Mouse (Mus musculus): ENCODE measurements around the gene Cog6. TPM values are rescaled to one million over a fixed set of nuclear protein-coding genes. Genes with fewer than 3 reads are reported as not detected.

The Cog6 gene
- total RNA-seq, 1 experiment from 2014 or later: 51.5 TPM

GRCm38 (mm10) chr3:52947444-52947843 lies 69.6 kb downstream of the Cog6 start:
- ATAC-seq (replicated peaks in 1 of 2; ENCODE audit: insufficient read depth in 1 of 2, low FRiP score in 2 of 2, low TSS enrichment in 1 of 2, low read depth in 1 of 2, poor library complexity in 2 of 2, severe bottlenecking in 2 of 2): no peak

- ATAC-seq (replicated peaks in 1 of 2; ENCODE audit: insufficient read depth in 1 of 2, low FRiP score in 2 of 2, low TSS enrichment in 1 of 2, low read depth in 1 of 2, poor library complexity in 2 of 2, severe bottlenecking in 2 of 2): peak; percentile 49 to 53; a peak in 2 of 4 replicates
Measured at GRCm38 (mm10) chr3:52940832-52941468, 76.1 kb downstream of the Cog6 start.

DNA sequence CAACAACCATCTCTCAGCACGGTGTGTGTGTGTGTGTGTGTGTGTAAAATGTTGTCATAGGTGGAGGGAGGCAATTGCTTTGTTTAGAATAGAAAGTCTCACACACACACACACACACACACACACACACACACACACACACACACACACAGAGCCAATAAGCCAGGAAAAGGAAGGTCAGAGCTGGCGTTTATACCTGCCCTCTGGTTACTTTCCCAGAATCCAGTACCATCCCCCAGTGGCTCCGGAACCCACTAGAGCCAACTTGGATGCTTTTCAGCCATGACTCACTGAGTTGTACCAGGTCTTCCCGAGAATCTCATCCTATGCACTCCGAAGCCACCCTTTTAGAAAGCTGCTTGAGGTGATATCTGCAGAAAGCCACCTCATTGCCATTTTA lies 78.6 kb downstream of the Cog6 start:
- no peak for ATAC-seq (replicated peaks in 1 of 2; ENCODE audit: insufficient read depth in 1 of 2, low FRiP score in 2 of 2, low TSS enrichment in 1 of 2, low read depth in 1 of 2, poor library complexity in 2 of 2, severe bottlenecking in 2 of 2)

DNA sequence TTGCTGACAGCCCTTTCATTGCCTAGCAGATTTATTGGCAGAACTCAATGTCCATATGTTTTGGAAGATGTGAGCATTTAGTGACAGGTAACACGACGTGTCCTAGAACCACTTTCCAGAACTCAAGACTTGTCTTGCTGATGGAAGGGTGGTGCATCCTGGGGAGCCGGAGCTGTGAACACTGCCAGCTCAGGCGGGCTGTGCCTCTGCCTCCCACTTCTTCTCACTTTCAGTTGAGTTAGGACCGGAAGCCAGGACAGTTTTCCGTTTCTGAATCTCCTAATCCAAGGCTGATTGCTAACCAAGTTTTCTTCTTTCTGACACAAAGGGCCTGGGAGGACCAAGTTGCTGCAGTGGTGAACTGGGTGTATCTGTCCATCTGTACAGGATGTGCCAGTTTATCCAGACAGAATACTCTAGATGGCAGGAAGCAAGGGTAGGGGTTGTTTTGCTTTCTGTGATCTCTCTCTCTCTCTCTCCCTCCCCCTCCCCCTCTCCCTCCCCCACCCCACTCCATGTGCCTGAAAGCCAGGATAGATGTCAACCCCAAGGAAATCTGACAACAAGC lies 79.2 kb downstream of the Cog6 start:
- ATAC-seq (replicated peaks in 1 of 2; ENCODE audit: insufficient read depth in 1 of 2, low FRiP score in 2 of 2, low TSS enrichment in 1 of 2, low read depth in 1 of 2, poor library complexity in 2 of 2, severe bottlenecking in 2 of 2): no peak

- ATAC-seq (replicated peaks in 1 of 2; ENCODE audit: insufficient read depth in 1 of 2, low FRiP score in 2 of 2, low TSS enrichment in 1 of 2, low read depth in 1 of 2, poor library complexity in 2 of 2, severe bottlenecking in 2 of 2): no peak
Measured at GRCm38 (mm10) chr3:52931956-52932355, 85.1 kb downstream of the Cog6 start.

Other genes with a start within 250 kb of the Cog6 start
- gene Lhfp, start 24.3 kb upstream of the Cog6 start, total RNA-seq (2017): 0.44 TPM in 1 of 2 replicates, not detected in the other